Mouse (Mus musculus) lung, embryonic 15.5 days (tissue): ENCODE results near the gene Arpp21. TPM values are rescaled to one million over a fixed set of nuclear protein-coding genes. Genes with fewer than 3 reads are reported as not detected.
A peak's percentile ranks its signal among the peaks of the same experiment; 100 is the strongest.

Experiments used
- ATAC-seq: fragments of 200-750 bp; cut with Nextera tagmentation; 2 replicates; pipeline ENCODE4 v1.8.0; 2017; ENCODE audit warnings: moderate number of reproducible peaks, borderline replicate concordance; ENCODE audit not compliant: low FRiP score, low TSS enrichment; ENCODE audit errors: extremely low read depth
- H3K27ac ChIP-seq: fragments of 300-500 bp; sonication (generic); 2 replicates; pipeline ENCODE4 v1.5.1; 2015; ENCODE audit warnings: moderate library complexity, mild to moderate bottlenecking, inconsistent platforms
- H3K27me3 ChIP-seq: fragments of 300-500 bp; sonication (generic); 2 replicates; pipeline ENCODE4 v1.6.1; 2015; ENCODE audit warnings: inconsistent platforms
- H3K36me3 ChIP-seq: fragments of 300-500 bp; sonication (generic); 2 replicates; pipeline ENCODE4 v1.6.1; 2015; ENCODE audit warnings: inconsistent platforms
- H3K4me1 ChIP-seq: fragments of 300-500 bp; sonication (generic); 2 replicates; pipeline ENCODE4 v1.6.1; 2015; ENCODE audit warnings: inconsistent platforms
- H3K4me2 ChIP-seq: fragments of 300-500 bp; sonication (generic); 2 replicates; pipeline ENCODE4 v1.6.1; 2015; ENCODE audit warnings: inconsistent platforms, mild to moderate bottlenecking, moderate library complexity
- H3K4me3 ChIP-seq: fragments of 300-500 bp; sonication (generic); 2 replicates; pipeline ENCODE4 v1.5.1; 2015; ENCODE audit warnings: mild to moderate bottlenecking, inconsistent platforms
- H3K9ac ChIP-seq: fragments of 300-500 bp; sonication (generic); 2 replicates; pipeline ENCODE4 v1.6.1; 2015; ENCODE audit warnings: inconsistent platforms
- H3K9me3 ChIP-seq: fragments of 300-500 bp; sonication (generic); 2 replicates; pipeline ENCODE4 v1.6.1; 2016; ENCODE audit warnings: inconsistent platforms
- WGBS: fragments of 180-500 bp; shearing (Covaris S2); methylation state at CpG from one replicate; pipeline ENCODE4 v1.1.7; 2015; 5-methylcytosine and 5-hydroxymethylcytosine counted together
- polyA plus RNA-seq: library from polyadenylated mRNA; unstranded; fragments of >200 nt; fragmentation: Nextera tagmentation; extraction: Ambion mirVana; gene quantifications from 2 replicates; pipeline ENCODE4 v1.2.1, GENCODE M21; 2015

Gene Arpp21
- polyA plus RNA-seq, 1 experiment from 2014 or later: 5.8 TPM

DNA sequence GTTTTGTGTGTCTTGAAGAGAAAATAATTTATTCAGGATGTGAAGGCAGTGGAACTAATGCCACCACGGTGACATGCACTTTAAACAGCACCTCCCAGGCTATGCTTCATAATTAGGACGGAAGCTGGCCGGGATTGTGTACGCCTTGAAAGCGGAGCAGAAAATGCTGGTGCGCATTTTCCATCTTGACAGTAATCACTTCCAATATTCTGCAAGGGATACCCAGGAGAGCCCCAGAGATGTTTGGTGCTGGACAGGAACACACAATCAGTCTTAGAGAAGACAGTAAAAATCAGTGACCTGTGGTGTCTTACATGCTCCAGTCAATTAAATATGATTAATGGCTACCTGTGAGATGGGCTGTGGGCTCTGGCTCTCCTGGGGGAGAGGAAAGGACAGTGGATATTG is 112.3 kb downstream of the Arpp21 start:
- H3K4me2 ChIP-seq: no peak overlapping the region
- 62% methylated on average over 6 of the region's 6 CpGs for WGBS
- H3K9me3 ChIP-seq: no peaks in the 10 kb centered on the region
- H3K9ac ChIP-seq: no peak overlapping the region
- H3K4me3 ChIP-seq: no peak overlapping the region
- H3K4me1 ChIP-seq: peaks cover 7% of the 10 kb centered on the region; the same call in 1 of the 2 replicates
- ATAC-seq: no peak
- no peaks in the 10 kb centered on the region for H3K36me3 ChIP-seq
- peaks cover 19% of the 10 kb centered on the region for H3K27me3 ChIP-seq
- H3K27ac ChIP-seq: no peak overlapping the region

DNA sequence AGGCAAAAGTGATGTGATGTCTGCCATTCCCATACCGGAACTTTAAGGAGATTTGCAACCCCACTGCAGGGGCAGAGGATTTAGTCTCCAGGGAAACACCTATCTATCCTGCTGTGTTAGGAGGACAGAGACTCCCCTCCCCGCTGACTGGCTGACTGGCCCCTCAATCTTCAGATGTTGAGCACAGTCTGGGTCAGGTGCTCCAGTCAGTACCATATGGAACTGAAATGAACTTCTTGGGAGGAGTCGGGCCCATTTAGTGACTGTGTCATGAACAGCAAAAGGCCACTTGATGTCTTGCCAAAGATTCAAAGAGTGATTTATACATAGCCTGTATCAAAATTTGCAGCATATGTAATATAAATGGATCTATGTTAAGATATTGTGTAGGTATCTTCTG is 116.2 kb downstream of the Arpp21 start:
- H3K4me1 ChIP-seq: peaks cover 9% of the 10 kb centered on the region; the same call in 1 of the 2 replicates
- no peak overlapping the region for H3K9ac ChIP-seq
- no peak for ATAC-seq
- H3K27me3 ChIP-seq: peaks cover 41% of the 10 kb centered on the region
- H3K4me3 ChIP-seq: no peak overlapping the region
- H3K4me2 ChIP-seq: no peak overlapping the region
- H3K36me3 ChIP-seq: no peaks in the 10 kb centered on the region
- H3K27ac ChIP-seq: no peak overlapping the region
- H3K9me3 ChIP-seq: no peaks in the 10 kb centered on the region
- 30% methylated on average over 3 of the region's 3 CpGs for WGBS

DNA sequence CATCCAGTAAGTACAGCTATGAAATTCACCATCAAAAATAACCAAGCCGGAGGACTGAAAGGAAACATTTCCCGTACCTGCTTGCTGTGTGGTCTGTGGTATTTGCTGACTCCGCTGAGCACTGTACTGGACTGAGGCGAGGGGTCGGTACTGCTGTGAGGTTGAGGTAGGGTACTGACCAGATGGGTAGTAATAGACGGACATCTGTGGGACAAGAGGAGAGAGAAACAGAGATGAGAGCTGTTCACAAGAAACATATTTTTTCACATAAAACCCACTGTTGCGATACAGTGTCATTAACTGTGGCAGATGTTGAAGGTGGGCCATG is 116.7 kb downstream of the Arpp21 start:
- H3K4me1 ChIP-seq: peaks cover 9% of the 10 kb centered on the region; the same call in 1 of the 2 replicates
- H3K9me3 ChIP-seq: no peaks in the 10 kb centered on the region
- H3K4me3 ChIP-seq: peak overlapping the region; percentile 21; the same call in 1 of the 2 replicates
- ATAC-seq: no peak
- no peak overlapping the region for H3K9ac ChIP-seq
- H3K4me2 ChIP-seq: peak overlapping the region; percentile 49
- H3K27ac ChIP-seq: no peak overlapping the region
- peaks cover 41% of the 10 kb centered on the region for H3K27me3 ChIP-seq
- H3K36me3 ChIP-seq: no peaks in the 10 kb centered on the region
- 16% methylated on average over 7 of the region's 7 CpGs for WGBS

DNA sequence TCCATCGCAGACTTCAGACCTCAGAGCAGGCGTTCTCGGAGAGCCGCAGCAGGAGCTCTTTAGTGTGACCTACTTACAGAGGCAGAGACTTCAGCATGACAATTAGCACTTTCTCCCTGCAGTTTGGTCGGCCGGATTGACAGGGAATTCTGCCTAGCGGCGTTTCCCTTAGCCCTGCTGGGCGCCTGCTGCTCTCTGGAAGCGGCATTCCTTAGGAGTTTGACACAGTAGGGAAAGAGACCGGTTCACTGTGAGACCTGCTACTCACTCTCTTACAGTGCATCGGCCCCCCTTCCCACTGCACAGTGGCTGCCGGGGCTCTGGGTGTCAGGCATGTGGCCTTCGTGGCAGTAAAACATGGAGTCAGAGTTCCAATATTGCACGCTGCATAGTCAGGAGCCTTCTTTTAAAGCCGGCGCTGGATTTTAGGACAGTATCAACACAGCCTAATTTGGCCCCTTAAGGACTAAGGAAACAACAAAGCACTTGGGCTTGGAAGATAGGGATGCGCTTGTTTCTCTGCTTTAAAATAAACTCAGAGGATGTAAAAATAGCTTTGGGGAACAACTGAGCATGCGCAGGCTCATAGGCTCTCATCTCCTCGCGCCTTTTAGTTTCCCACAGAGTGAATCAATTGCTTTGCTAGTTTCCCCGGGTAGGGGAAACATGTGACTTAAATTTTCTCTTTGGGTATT is 117.2 kb downstream of the Arpp21 start:
- Histone ChIP-seq H3K9me3 (no peaks in the 10 kb centered on the region), H3K4me2 (peak overlapping the region; percentile 49), H3K27ac (no peak overlapping the region), H3K4me3 (peak overlapping the region; percentile 21), H3K27me3 (peaks cover 41% of the 10 kb centered on the region), H3K4me1 (peaks cover 9% of the 10 kb centered on the region; the same call in 1 of the 2 replicates), H3K9ac (no peak overlapping the region), H3K36me3 (no peaks in the 10 kb centered on the region)
- 0 out of 2 replicates have a peak, but pooled peaks have one; percentile 35 for ATAC-seq
- 2% methylated on average over 22 of the region's 22 CpGs for WGBS

DNA sequence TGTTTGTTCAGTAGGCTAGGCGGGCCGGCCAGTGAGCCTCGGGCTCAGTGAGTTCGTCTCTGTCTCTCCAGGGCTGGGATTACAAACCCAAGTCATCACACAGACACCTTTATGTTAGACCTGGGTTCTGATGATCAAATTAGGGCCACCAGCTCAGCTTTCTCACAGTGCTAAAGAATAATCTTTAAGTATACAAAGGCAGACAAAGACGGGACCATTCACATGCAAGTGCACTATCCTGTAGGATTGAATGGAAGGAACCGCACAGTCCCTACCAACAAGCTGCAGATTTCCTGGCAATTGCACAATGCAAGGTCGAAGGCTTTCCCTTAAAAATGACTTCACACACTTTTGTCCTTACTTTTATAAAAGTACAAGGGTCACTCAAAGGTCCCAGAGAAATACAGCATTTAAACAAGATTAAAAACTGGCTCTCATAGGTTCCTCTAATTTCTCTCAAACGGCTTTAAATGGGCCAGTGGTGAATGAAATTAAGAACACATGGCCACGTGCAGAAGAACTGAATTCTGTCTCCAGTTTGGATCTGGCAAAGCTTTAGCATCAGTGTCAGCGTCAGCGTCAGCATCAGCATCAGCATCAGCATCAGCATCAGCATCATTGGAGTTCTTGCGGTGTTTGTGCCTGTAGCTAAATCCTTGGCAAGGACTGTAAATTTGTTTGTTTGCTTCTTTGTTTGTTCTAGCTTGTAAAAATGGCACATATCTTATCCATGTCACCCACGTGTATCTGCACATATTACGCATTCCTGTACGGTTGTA is 117.9 kb downstream of the Arpp21 start:
- WGBS: 28% methylated on average over 15 of the region's 15 CpGs
- Histone ChIP-seq H3K27me3 (peaks cover 41% of the 10 kb centered on the region), H3K4me3 (peak overlapping the region; percentile 21; the same call in 1 of the 2 replicates), H3K36me3 (no peaks in the 10 kb centered on the region), H3K9me3 (no peaks in the 10 kb centered on the region), H3K27ac (no peak overlapping the region), H3K9ac (no peak overlapping the region), H3K4me1 (peaks cover 9% of the 10 kb centered on the region; the same call in 1 of the 2 replicates), H3K4me2 (peak overlapping the region; percentile 49)
- ATAC-seq: no peak; the same call in 1 of the 2 replicates

DNA sequence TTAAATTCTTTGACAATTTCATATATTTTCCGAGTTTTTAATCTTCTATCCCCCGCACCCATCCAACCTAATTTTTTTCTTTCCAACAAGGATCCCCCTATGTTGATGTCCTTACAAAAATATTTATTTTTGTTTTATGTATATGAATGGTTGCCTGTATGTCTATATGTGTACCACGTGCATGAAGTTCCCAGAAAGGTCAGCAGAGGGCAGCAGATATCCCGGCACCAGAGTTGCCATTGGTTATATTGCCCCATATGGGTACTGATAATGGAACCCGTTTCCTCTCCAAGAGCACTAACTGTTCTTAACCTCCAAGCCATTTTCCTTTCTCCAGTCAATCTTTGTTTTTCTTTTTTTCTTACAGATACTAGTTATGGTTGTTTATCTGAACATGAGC is 124.1 kb downstream of the Arpp21 start:
- H3K36me3 ChIP-seq: no peaks in the 10 kb centered on the region
- 0 out of 2 replicates have a peak, but pooled peaks cover 3% of the 10 kb centered on the region for H3K27me3 ChIP-seq
- no peak overlapping the region for H3K27ac ChIP-seq
- no peaks in the 10 kb centered on the region for H3K4me1 ChIP-seq
- 87% methylated on average over 5 of the region's 5 CpGs for WGBS
- no peaks in the 10 kb centered on the region for H3K9me3 ChIP-seq
- no peak for ATAC-seq
- no peak overlapping the region for H3K9ac ChIP-seq
- H3K4me2 ChIP-seq: no peak overlapping the region
- H3K4me3 ChIP-seq: no peak overlapping the region

DNA sequence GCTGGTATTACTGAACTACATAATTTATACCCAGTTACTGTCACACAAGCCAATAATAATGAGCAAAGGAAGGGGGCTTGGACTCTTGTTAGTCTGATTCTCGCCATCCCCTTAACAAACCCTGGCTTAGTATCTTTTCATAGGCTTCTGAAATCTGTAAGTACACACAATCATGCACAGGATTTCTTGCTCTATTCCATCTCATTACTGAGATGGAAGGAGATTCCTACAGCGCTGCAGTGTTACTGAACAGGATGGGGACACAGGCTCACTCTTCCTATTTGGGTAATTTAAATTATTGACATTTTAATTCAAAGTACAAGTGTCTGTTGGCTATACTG is 132.9 kb downstream of the Arpp21 start:
- H3K4me2 ChIP-seq: no peak overlapping the region
- H3K4me3 ChIP-seq: no peak overlapping the region
- WGBS: 76% methylated on average over 2 of the region's 2 CpGs
- no peaks in the 10 kb centered on the region for H3K36me3 ChIP-seq
- H3K27me3 ChIP-seq: no peaks in the 10 kb centered on the region
- no peak overlapping the region for H3K27ac ChIP-seq
- no peak overlapping the region for H3K9ac ChIP-seq
- no peaks in the 10 kb centered on the region for H3K9me3 ChIP-seq
- no peak for ATAC-seq
- H3K4me1 ChIP-seq: no peaks in the 10 kb centered on the region

DNA sequence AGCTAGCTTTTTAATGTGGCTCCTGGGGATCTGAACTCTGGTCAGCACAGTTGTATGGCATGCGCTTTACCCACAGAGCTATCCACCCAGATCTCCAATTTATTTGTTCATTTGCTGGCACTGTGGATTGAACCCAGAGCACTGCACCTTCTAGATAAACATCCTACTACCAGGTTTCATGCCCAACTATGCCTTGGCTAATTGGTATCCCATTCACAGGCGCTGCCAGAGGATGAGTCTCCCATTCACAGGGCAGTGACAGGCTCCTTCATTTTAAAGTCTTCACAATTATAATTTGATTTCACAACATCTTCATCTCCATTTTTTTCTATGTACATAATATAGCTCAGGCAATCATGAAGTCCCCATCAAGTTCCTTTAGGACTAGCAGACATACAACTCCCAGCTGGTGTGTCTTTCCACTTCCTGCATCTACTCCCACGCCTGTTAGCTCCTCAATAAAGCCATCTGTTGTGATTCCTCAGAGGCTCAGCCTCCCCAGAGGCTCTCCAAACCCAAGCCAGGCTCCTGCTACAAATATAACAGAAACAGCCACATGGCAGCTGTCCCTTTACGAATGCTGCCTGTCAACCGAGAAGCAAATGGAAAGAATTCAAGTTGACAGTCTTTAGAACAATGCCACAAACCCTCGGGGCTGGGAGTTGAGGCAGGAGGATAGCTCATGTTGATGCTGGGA is 133.4 kb downstream of the Arpp21 start:
- ATAC-seq: no peak
- Histone ChIP-seq H3K9ac (no peak overlapping the region), H3K4me3 (no peak overlapping the region), H3K27me3 (no peaks in the 10 kb centered on the region), H3K4me2 (no peak overlapping the region), H3K27ac (no peak overlapping the region), H3K36me3 (no peaks in the 10 kb centered on the region), H3K9me3 (no peaks in the 10 kb centered on the region), H3K4me1 (no peaks in the 10 kb centered on the region)
- WGBS: 51% methylated on average over 6 of the region's 6 CpGs

DNA sequence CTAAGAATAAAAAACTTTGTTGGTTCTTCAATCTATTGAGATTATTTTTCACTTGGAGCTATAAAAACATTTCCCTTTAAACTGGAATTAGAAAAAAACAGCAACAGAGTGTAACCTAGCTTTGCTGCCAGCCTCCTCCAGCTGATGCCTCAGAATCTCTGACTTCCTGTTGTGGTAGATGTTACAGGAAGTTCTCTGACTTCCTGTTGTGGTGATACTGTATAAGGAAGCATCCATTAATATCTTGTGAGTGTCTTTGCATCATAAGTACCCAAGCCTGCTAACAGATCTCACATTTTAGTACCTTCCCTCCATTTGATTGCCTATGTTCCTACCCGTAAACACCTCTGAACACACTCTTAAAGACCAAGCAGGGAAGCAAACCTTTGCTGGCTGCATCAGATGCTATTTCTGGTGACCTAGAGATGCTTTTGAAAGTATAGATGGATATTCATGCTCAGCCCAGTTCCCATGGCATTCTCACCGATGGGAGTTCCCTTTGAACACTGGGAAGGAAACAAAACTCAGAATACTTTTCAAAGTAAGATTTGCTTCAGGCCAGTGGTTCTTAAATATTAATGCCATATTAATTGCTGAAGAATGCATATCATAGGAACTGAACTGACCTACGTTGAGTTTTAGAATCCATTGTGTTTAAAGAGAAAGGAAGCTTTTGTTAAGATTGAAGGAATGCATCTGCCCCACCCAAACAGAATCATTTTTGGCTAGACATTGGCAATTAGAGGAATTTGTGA is 134.7 kb downstream of the Arpp21 start:
- no peak for ATAC-seq
- WGBS: 78% methylated on average over 3 of the region's 3 CpGs
- H3K9me3 ChIP-seq: no peaks in the 10 kb centered on the region

DNA sequence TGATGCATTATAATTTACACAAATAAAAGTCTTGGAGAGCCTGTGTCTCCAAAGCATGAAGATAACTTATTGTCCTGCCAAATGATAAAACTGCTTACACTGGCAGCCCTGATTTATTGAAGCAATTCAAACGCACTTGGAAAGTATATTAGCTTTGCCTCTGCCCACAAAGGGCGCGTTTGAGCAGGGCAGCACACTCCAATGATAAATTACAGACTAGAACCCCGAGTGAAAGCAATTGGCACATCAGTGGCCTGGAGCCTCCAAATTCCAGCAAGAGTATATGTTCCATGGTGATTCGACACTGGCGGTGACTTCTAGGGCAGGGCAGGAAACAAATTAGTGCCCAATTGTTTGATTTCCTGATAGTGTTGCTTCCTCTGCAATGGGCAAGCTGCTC is 137.5 kb downstream of the Arpp21 start:
- Histone ChIP-seq H3K9me3 (no peaks in the 10 kb centered on the region), H3K27me3 (no peaks in the 10 kb centered on the region), H3K4me2 (no peak overlapping the region), H3K36me3 (no peaks in the 10 kb centered on the region), H3K27ac (no peak overlapping the region), H3K4me3 (no peak overlapping the region), H3K4me1 (no peaks in the 10 kb centered on the region), H3K9ac (no peak overlapping the region)
- WGBS: 48% methylated on average over 6 of the region's 6 CpGs
- no peak for ATAC-seq

More for the DNA sequence above, 134.7 kb downstream of the Arpp21 start:
- H3K4me3 ChIP-seq: no peak overlapping the region
- no peak overlapping the region for H3K27ac ChIP-seq
- H3K4me1 ChIP-seq: no peaks in the 10 kb centered on the region
- no peak overlapping the region for H3K9ac ChIP-seq
- no peaks in the 10 kb centered on the region for H3K36me3 ChIP-seq
- no peak overlapping the region for H3K4me2 ChIP-seq
- H3K27me3 ChIP-seq: no peaks in the 10 kb centered on the region

DNA sequence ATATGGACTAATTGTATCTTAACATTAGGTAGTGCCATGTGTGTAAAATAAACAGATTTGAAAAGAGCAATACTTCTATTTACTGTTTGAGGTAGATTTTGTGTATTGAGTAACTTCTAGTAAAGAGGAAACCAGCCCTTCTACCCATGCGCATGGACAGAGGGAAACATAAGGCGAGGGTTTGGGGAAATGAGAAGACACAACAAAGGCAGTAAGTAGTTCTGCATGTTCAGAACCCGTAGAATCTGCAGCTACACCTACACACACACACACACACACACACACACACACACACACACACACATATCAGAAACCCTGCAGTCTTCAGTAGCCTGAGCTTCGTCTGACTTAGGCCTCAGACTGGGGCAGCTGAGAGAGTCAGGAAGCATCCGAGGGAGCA is 140.0 kb downstream of the Arpp21 start:
- Histone ChIP-seq H3K9me3 (no peaks in the 10 kb centered on the region), H3K36me3 (no peaks in the 10 kb centered on the region), H3K4me3 (no peak overlapping the region), H3K9ac (no peak overlapping the region), H3K27ac (no peak overlapping the region), H3K4me2 (no peak overlapping the region), H3K27me3 (no peaks in the 10 kb centered on the region), H3K4me1 (no peaks in the 10 kb centered on the region)
- no peak for ATAC-seq
- WGBS: 75% methylated on average over 5 of the region's 5 CpGs
